Mouse (Mus musculus) erythroblast, embryonic 14.5 days (primary cell): ENCODE data around the gene Prrt1.

ENCODE experiments used
- GATA1 ChIP-seq: IDR thresholded peaks from 2 replicates; pipeline ENCODE4 v1.6.1; 2012; ENCODE audit warnings: low read length, inconsistent platforms, mixed read lengths
- TAL1 ChIP-seq: IDR thresholded peaks from 3 replicates; pipeline ENCODE4 v1.6.1; 2012; ENCODE audit warnings: low read length, inconsistent platforms, mixed read lengths

- TF ChIP-seq TAL1 (no peak), GATA1 (no peak)
Observed at GRCm38 (mm10) chr17:34607997-34608396, 21.3 kb upstream of the Prrt1 start.
